Mouse (Mus musculus) heart, adult 2 months (tissue): ENCODE results near the gene Acap3.

Experiments
- CTCF ChIP-seq: fragments of 200-600 bp; IDR thresholded peaks from 2 replicates; pipeline ENCODE4 v1.8.1; 2022; ENCODE audit warnings: antibody characterized with exemption, mild to moderate bottlenecking, moderate library complexity
- EP300 ChIP-seq: fragments of 200-500 bp; IDR thresholded peaks from 2 replicates; pipeline ENCODE4 v1.6.1; 2011; ENCODE audit warnings: low read depth, low read length, control low read depth; ENCODE audit not compliant: insufficient read depth
- POLR2A ChIP-seq: fragments of 200-500 bp; IDR thresholded peaks from 2 replicates; pipeline ENCODE4 v1.6.1; 2011; ENCODE audit warnings: mild to moderate bottlenecking, low read depth, low read length, control low read depth; ENCODE audit not compliant: insufficient read depth

DNA sequence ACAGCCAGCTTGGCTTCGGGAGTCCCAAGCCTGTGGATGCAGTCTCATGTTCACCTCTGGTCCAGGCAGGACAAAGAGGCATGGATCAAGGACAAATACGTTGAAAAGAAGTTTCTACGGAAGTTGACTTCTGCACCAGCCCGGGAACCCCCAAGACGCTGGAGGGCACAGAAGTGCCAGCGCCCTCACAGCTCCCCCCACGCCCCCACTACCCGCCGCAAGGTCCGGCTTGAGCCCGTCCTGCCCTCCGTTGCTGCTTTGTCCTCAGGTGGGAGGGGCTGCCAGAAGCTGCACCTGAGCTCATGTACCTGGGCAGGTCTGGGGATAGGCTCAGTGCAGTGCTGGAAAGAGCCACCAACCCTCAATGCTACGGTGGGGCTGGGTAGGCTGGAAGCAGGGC lies 11.6 kb downstream of the Acap3 start:
- TF ChIP-seq CTCF (no peak), POLR2A (no peak), EP300 (no peak)
